Mouse (Mus musculus) MEL (cell line): Measurements from ENCODE around the gene 9530077C05Rik.

Source experiments
- CTCF ChIP-seq, 3 experiments: IDR thresholded peaks in 2 of 3; conservative IDR thresholded peaks in 1 of 3; 2 replicates each; pipeline ENCODE4 v1.5.1; 2011 to 2012; ENCODE audit warnings: low read length in 3 of 3, low read depth in 2 of 3, mild to moderate bottlenecking in 2 of 3, improper control_type of control experiment in 1 of 3, inconsistent platforms in 1 of 3, mixed read lengths in 1 of 3, moderate library complexity in 1 of 3; ENCODE audit not compliant: control insufficient read depth in 1 of 3, insufficient read depth in 1 of 3, poor library complexity in 1 of 3, severe bottlenecking in 1 of 3
- ETS1 ChIP-seq: IDR thresholded peaks from 2 replicates; pipeline ENCODE4 v1.6.1; 2012; ENCODE audit warnings: low read depth, mild to moderate bottlenecking, inconsistent platforms, low read length, improper control_type of control experiment, moderate library complexity
- MEF2A ChIP-seq: IDR thresholded peaks from 2 replicates; pipeline ENCODE4 v1.6.1; 2014; ENCODE audit warnings: low read depth, mild to moderate bottlenecking, inconsistent platforms, low read length, improper control_type of control experiment; ENCODE audit not compliant: poor library complexity, insufficient replicate concordance, severe bottlenecking; ENCODE audit errors: extremely low read depth
- MYB ChIP-seq: IDR thresholded peaks from 2 replicates; pipeline ENCODE4 v1.6.1; 2011; ENCODE audit warnings: mild to moderate bottlenecking, low read depth, low read length, improper control_type of control experiment
- TBP ChIP-seq: IDR thresholded peaks from 2 replicates; pipeline ENCODE4 v1.8.0; 2011; ENCODE audit warnings: low read depth, low read length, improper control_type of control experiment
- TCF12 ChIP-seq: IDR thresholded peaks from 2 replicates; pipeline ENCODE4 v1.6.1; 2014; ENCODE audit warnings: low read depth, mild to moderate bottlenecking, inconsistent platforms, low read length, improper control_type of control experiment, moderate library complexity
- USF1 ChIP-seq: IDR thresholded peaks from 2 replicates; pipeline ENCODE4 v1.6.1; 2014; ENCODE audit warnings: low read depth, mild to moderate bottlenecking, inconsistent platforms, low read length, improper control_type of control experiment, moderate library complexity
- ZC3H11A ChIP-seq: IDR thresholded peaks from 2 replicates; pipeline ENCODE4 v1.6.1; 2012; ENCODE audit warnings: low read depth, mild to moderate bottlenecking, inconsistent platforms, low read length, improper control_type of control experiment

DNA sequence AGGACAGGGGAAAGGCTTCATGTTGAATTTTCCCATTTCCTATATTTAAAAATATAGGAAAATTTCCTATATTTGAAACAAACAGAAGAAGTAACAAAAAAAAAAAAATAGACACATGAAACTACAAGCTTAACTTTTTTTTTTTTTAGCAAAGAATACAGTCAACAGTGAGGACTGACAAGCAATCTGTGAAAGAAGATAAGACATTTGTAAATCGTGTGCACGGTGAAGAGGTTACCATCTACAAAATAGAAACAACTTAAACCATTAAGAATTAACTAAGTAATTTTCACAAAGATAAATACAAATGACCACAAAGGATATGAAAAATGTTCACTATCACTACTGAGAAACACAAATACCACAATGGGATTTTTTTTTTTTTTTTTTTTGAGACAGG lies 45.1 kb upstream of the 9530077C05Rik start:
- 0 out of 2 replicates have a peak, but pooled peaks have one; percentile 8 for TF ChIP-seq TBP
- TF ChIP-seq USF1 = no peak
- TF ChIP-seq TCF12 = peak; percentile 58; the same call in 1 of the 2 replicates
- TF ChIP-seq ETS1 = no peak
- no peak for TF ChIP-seq CTCF (IDR thresholded peaks at IDR 0.05 in 2 of 3, conservative IDR thresholded peaks at IDR 0.05 in 1 of 3; ENCODE audit: control insufficient read depth in 1 of 3, insufficient read depth in 1 of 3, low read depth in 2 of 3, low read length in 3 of 3, poor library complexity in 1 of 3, severe bottlenecking in 1 of 3)
- TF ChIP-seq MYB = no peak
- TF ChIP-seq ZC3H11A = no peak
- no peak for TF ChIP-seq MEF2A
